Comparison of ENCODE assay signal across 1 mouse cellular context in the genomic region with DNA sequence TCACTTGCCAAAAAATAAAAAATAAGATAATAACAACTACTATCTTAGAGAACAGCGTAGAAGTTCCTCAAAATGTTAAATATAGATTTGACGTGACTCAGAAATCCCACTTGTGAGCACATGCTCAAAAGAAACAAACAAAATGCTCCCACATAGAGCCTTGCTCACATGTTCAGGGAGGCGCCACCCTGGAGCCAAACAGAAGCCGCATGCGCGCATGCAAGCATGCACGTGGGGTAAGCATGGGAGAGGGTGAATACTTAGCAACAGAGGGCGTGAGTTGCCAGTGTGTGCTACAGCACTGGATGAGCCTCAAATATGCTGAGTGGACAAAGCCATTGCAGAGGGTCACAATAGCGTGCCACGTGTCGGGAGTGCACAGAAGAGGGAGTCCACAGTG.
TF ChIP-seq lines count a peak whose summit lies in the region.

No protein-coding gene starts in this region.

TF ChIP-seq in ES-E14, 5 proteins besides CTCF, POLR2A, EP300 and RAD21 (continued from another document):
- TF ChIP-seq ZNF384 (IDR thresholded peaks at IDR 0.05; ENCODE audit: low read depth, low read length) (no peak), MAFK (IDR thresholded peaks at IDR 0.05; ENCODE audit: insufficient read depth, low read depth, low read length) (peak; percentile 39; the same call in 1 of the 2 replicates)
